Mouse (Mus musculus) midbrain, embryonic 15.5 days (tissue): ENCODE measurements at regions not wholly inside any gene's neighbourhood (a gene's known extent, or its start where the extent isn't known, plus 50 kb on each side); places are given as distances from the start of the nearest gene placed in this dataset.

Experiments
- ATAC-seq: fragments of 200-750 bp; cut with Nextera tagmentation; replicated peaks from 2 replicates; pipeline ENCODE4 v1.8.0; 2017; ENCODE audit warnings: moderate TSS enrichment
- H3K27ac ChIP-seq: fragments of 300-500 bp; sonication (generic); 2 replicates; pipeline ENCODE4 v1.5.1; 2015; ENCODE audit warnings: mild to moderate bottlenecking, inconsistent platforms
- H3K27me3 ChIP-seq: fragments of 300-500 bp; sonication (generic); replicated peaks from 2 replicates; pipeline ENCODE4 v1.6.1; 2015; ENCODE audit warnings: inconsistent platforms
- H3K36me3 ChIP-seq: fragments of 300-500 bp; sonication (generic); replicated peaks from 2 replicates; pipeline ENCODE4 v1.6.1; 2015; ENCODE audit warnings: inconsistent platforms
- H3K4me1 ChIP-seq: fragments of 300-500 bp; sonication (generic); 2 replicates; pipeline ENCODE4 v1.6.1; 2015; ENCODE audit warnings: inconsistent platforms
- H3K4me2 ChIP-seq: fragments of 300-500 bp; sonication (generic); 2 replicates; pipeline ENCODE4 v1.6.1; 2015; ENCODE audit warnings: inconsistent platforms, mild to moderate bottlenecking, moderate library complexity
- H3K4me3 ChIP-seq: fragments of 300-500 bp; sonication (generic); 2 replicates; pipeline ENCODE4 v1.5.1; 2015; ENCODE audit warnings: mild to moderate bottlenecking, inconsistent platforms
- H3K9ac ChIP-seq: fragments of 300-500 bp; sonication (generic); 2 replicates; pipeline ENCODE4 v1.6.1; 2015; ENCODE audit warnings: mild to moderate bottlenecking, inconsistent platforms
- H3K9me3 ChIP-seq: fragments of 300-500 bp; sonication (generic); 2 replicates; pipeline ENCODE4 v1.6.1; 2016; ENCODE audit warnings: inconsistent platforms
- WGBS: fragments of 180-500 bp; shearing (Covaris S2); methylation state at CpG from one replicate; pipeline ENCODE4 v1.1.7; 2015; ENCODE audit warnings: mixed read lengths; 5-methylcytosine and 5-hydroxymethylcytosine counted together

DNA sequence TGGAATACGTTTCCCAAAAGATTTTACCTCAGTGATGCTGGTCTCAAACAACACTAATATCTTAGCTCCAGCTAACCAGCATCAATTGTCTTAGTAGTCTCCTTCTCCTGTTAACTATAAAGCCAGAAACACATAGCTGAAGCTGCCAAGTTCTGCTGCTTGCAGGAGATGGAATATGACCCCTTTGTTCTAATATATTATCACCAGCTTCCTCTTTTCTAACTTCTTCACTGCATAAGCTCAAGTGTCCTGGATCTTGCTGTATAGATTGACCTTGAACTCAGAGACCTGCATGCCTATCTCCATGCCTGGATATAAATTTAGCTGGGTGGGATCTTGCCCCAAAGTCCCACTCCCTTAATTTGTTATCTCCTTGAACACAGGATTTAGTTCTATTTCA is 94.8 kb downstream of the Rbm46 start:
- Histone ChIP-seq H3K27me3 (no peaks in the 10 kb centered on the region), H3K4me3 (no peak overlapping the region), H3K9ac (no peak overlapping the region), H3K4me2 (no peak overlapping the region), H3K4me1 (no peaks in the 10 kb centered on the region), H3K27ac (no peak overlapping the region), H3K36me3 (no peaks in the 10 kb centered on the region), H3K9me3 (no peaks in the 10 kb centered on the region)
- ATAC-seq = no peak
- WGBS = 76% methylated on average over 1 of the region's 1 CpGs

- Histone ChIP-seq H3K9ac (no peak overlapping the region), H3K4me1 (no peaks in the 10 kb centered on the region), H3K4me3 (no peak overlapping the region), H3K27ac (no peak overlapping the region), H3K27me3 (no peaks in the 10 kb centered on the region), H3K4me2 (no peak overlapping the region), H3K36me3 (no peaks in the 10 kb centered on the region), H3K9me3 (no peaks in the 10 kb centered on the region)
- ATAC-seq = no peak
- 96% methylated on average over 8 of the region's 8 CpGs for WGBS
Measured at GRCm38 (mm10) chr3:82770512-82771270, 105.6 kb downstream of the Rbm46 start.

GRCm38 (mm10) chr3:82767484-82767883 is 108.8 kb downstream of the Rbm46 start:
- Histone ChIP-seq H3K4me2 (no peak overlapping the region), H3K27ac (no peak overlapping the region), H3K4me1 (no peaks in the 10 kb centered on the region), H3K9me3 (no peaks in the 10 kb centered on the region), H3K9ac (no peak overlapping the region), H3K4me3 (no peak overlapping the region), H3K27me3 (no peaks in the 10 kb centered on the region), H3K36me3 (no peaks in the 10 kb centered on the region)
- 69% methylated on average over 5 of the region's 5 CpGs for WGBS
- no peak for ATAC-seq

- 76% methylated on average over 2 of the region's 2 CpGs for WGBS
- no peaks in the 10 kb centered on the region for H3K4me1 ChIP-seq
- no peak for ATAC-seq
Measured at GRCm38 (mm10) chr3:82759946-82760345, 116.3 kb downstream of the Rbm46 start.

DNA sequence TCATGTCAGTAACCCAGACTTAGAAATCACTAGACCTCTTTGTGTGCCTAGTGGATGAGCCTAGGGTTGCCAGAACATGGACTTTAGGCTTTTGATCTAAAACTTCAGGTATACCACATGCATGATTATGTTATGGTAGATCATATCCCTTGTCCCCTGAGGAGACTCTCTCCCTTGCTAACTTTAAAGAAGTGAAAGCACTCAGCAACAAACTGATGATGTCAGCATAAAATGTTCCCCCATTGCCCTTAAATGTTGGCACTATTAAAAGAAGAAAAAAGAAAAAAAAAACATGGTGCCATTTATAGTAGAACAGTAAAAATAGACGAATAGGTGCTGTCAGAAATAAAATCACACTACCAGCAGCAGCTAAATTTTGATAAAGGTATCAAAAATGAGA is 117.3 kb downstream of the Rbm46 start:
- Histone ChIP-seq H3K4me2 (no peak overlapping the region), H3K4me3 (no peak overlapping the region), H3K27me3 (no peaks in the 10 kb centered on the region), H3K9ac (no peak overlapping the region), H3K9me3 (no peaks in the 10 kb centered on the region), H3K4me1 (no peaks in the 10 kb centered on the region), H3K36me3 (no peaks in the 10 kb centered on the region), H3K27ac (no peak overlapping the region)
- ATAC-seq = no peak
- 73% methylated on average over 1 of the region's 1 CpGs for WGBS

More at GRCm38 (mm10) chr3:82759946-82760345, 116.3 kb downstream of the Rbm46 start:
- Histone ChIP-seq H3K9ac (no peak overlapping the region), H3K9me3 (no peaks in the 10 kb centered on the region), H3K36me3 (no peaks in the 10 kb centered on the region), H3K27me3 (no peaks in the 10 kb centered on the region), H3K27ac (no peak overlapping the region), H3K4me2 (no peak overlapping the region), H3K4me3 (no peak overlapping the region)

GRCm38 (mm10) chr3:82725546-82725945 is 150.7 kb downstream of the Rbm46 start:
- Histone ChIP-seq H3K36me3 (no peaks in the 10 kb centered on the region), H3K9ac (no peak overlapping the region), H3K27me3 (no peaks in the 10 kb centered on the region), H3K27ac (no peak overlapping the region), H3K4me1 (no peaks in the 10 kb centered on the region), H3K9me3 (no peaks in the 10 kb centered on the region), H3K4me2 (no peak overlapping the region), H3K4me3 (no peak overlapping the region)
- WGBS = 29% methylated on average over 3 of the region's 3 CpGs
- ATAC-seq = no peak

GRCm38 (mm10) chr3:82707628-82708027 is 159.7 kb upstream of the Npy2r start:
- no peaks in the 10 kb centered on the region for H3K27me3 ChIP-seq
- no peak overlapping the region for H3K4me3 ChIP-seq
- no peak overlapping the region for H3K27ac ChIP-seq
- H3K36me3 ChIP-seq = no peaks in the 10 kb centered on the region
- ATAC-seq = no peak
- 92% methylated on average over 4 of the region's 4 CpGs for WGBS
- no peak overlapping the region for H3K9ac ChIP-seq
- H3K4me2 ChIP-seq = no peak overlapping the region
- no peaks in the 10 kb centered on the region for H3K9me3 ChIP-seq
- no peaks in the 10 kb centered on the region for H3K4me1 ChIP-seq

- H3K4me3 ChIP-seq = no peak overlapping the region
- no peaks in the 10 kb centered on the region for H3K27me3 ChIP-seq
- H3K4me1 ChIP-seq = no peaks in the 10 kb centered on the region
- H3K4me2 ChIP-seq = no peak overlapping the region
- no peaks in the 10 kb centered on the region for H3K9me3 ChIP-seq
- WGBS = 94% methylated on average over 2 of the region's 2 CpGs
- H3K9ac ChIP-seq = no peak overlapping the region
- H3K36me3 ChIP-seq = no peaks in the 10 kb centered on the region
- no peak overlapping the region for H3K27ac ChIP-seq
- ATAC-seq = no peak
Measured at GRCm38 (mm10) chr3:82692131-82692530, 144.2 kb upstream of the Npy2r start.

- H3K27ac ChIP-seq = no peak overlapping the region
- H3K4me3 ChIP-seq = no peak overlapping the region
- no peaks in the 10 kb centered on the region for H3K36me3 ChIP-seq
- H3K27me3 ChIP-seq = no peaks in the 10 kb centered on the region
- no peaks in the 10 kb centered on the region for H3K4me1 ChIP-seq
- no peak overlapping the region for H3K4me2 ChIP-seq
- no peaks in the 10 kb centered on the region for H3K9me3 ChIP-seq
- 56% methylated on average over 8 of the region's 8 CpGs for whole genome bisulfite sequencing
- H3K9ac ChIP-seq = no peak overlapping the region
- ATAC-seq = peak; percentile 61
Measured at GRCm38 (mm10) chr3:82656159-82656874, 108.4 kb upstream of the Npy2r start.

- no peaks in the 10 kb centered on the region for H3K4me1 ChIP-seq
- WGBS = 42% methylated on average over 2 of the region's 2 CpGs
- no peak overlapping the region for H3K9ac ChIP-seq
- no peak overlapping the region for H3K27ac ChIP-seq
- H3K9me3 ChIP-seq = no peaks in the 10 kb centered on the region
- H3K36me3 ChIP-seq = no peaks in the 10 kb centered on the region
- H3K27me3 ChIP-seq = no peaks in the 10 kb centered on the region
- H3K4me3 ChIP-seq = no peak overlapping the region
- ATAC-seq = no peak
- H3K4me2 ChIP-seq = no peak overlapping the region
Measured at GRCm38 (mm10) chr3:82652346-82652745, 104.5 kb upstream of the Npy2r start.

DNA sequence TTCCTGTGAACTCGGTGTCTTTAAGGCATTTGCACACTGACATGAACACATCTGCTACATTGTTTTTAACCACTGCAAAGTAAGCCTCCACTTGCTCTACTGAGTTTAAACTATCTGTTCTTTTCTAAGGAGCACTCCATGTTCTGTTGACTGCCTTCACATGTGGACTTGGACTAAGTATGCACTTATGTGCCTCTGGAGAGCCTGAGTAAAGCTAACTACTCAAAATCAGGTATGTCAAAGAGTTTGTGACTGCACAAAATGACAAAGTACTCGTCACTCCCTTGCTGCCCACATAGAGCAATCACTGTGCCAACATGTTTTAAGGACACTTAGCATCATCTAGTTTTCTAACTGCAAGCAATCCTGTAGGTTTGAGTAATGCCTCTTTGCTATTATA is 92.2 kb upstream of the Npy2r start:
- ATAC-seq = no peak
- Histone ChIP-seq H3K27ac (no peak overlapping the region), H3K27me3 (no peaks in the 10 kb centered on the region), H3K4me2 (no peak overlapping the region), H3K9ac (no peak overlapping the region), H3K4me3 (no peak overlapping the region), H3K4me1 (no peaks in the 10 kb centered on the region), H3K36me3 (no peaks in the 10 kb centered on the region), H3K9me3 (no peaks in the 10 kb centered on the region)
- 88% methylated on average over 2 of the region's 2 CpGs for WGBS

- ATAC-seq = 0 out of 2 replicates have a peak, but pooled peaks have one; percentile 48
- no peaks in the 10 kb centered on the region for H3K9me3 ChIP-seq
- no peaks in the 10 kb centered on the region for H3K27me3 ChIP-seq
- no peaks in the 10 kb centered on the region for H3K4me1 ChIP-seq
- no peak overlapping the region for H3K4me3 ChIP-seq
- no peak overlapping the region for H3K27ac ChIP-seq
- H3K9ac ChIP-seq = no peak overlapping the region
- H3K4me2 ChIP-seq = no peak overlapping the region
- 20% methylated on average over 3 of the region's 3 CpGs for WGBS
- H3K36me3 ChIP-seq = no peaks in the 10 kb centered on the region
Measured at GRCm38 (mm10) chr3:82636666-82637065, 88.8 kb upstream of the Npy2r start.
